Mouse (Mus musculus): ENCODE data around the gene Trpc4ap.

DNA sequence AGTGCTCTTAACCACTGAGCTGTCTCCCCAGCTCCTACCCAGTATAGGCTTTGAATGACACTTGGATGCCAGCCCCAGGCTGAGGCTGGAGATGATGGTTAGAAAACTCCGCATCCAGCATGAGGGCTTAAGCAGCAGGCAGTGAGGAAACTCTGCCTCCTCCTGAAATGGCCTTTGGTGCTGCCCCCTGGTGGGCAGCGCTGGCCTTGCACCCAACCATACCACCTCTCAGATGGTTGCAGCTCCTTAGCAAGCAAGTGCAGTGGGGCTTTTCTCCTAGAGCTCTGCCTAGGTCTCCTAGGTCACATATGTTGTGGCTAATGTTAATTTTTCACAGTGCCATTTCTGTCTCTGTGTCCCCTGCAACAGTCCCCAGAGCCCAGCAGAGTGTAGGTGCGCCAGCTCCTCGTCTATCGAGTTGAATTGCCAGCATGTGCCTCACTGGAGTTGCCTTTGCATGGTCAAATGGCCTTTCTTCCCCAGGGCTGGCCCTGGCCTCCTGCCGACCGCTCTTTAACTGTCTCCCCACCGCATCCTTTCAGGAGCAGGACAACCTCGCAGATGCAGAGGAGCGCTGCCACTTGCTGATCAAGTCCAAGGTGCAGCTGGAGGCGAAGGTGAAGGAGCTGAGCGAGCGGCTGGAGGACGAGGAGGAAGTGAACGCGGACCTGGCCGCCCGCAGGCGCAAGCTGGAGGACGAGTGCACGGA lies 65.0 kb downstream of the Trpc4ap start:
- TF ChIP-seq ZC3H11A (IDR thresholded peaks at IDR 0.05; ENCODE audit: borderline replicate concordance, low read depth, low read length) = no peak
- TF ChIP-seq HCFC1 (IDR thresholded peaks at IDR 0.05; ENCODE audit: borderline replicate concordance, insufficient read depth, low read length) = no peak
- TF ChIP-seq ZNF384 (IDR thresholded peaks at IDR 0.05; ENCODE audit: low read depth, low read length) = no peak
